Mouse (Mus musculus) hindbrain, postnatal 0 days (tissue): ENCODE results near the gene Trim56. TPM values are rescaled to one million over a fixed set of nuclear protein-coding genes. Genes with fewer than 3 reads are reported as not detected.

Experiments
- ATAC-seq: fragments of 200-750 bp; cut with Nextera tagmentation; 2 replicates; pipeline ENCODE4 v1.8.0; 2017; ENCODE audit warnings: mild to moderate bottlenecking, moderate TSS enrichment, moderate library complexity
- DNase-seq: peaks from one replicate; pipeline ENCODE4 v3.0.0-alpha.2; 2015; ENCODE audit warnings: low spot score
- H3K27ac ChIP-seq: fragments of 300-500 bp; sonication (generic); 2 replicates; pipeline ENCODE4 v1.5.1; 2014; ENCODE audit warnings: mild to moderate bottlenecking
- H3K27me3 ChIP-seq: fragments of 300-500 bp; sonication (generic); 2 replicates; pipeline ENCODE4 v1.6.1; 2014; ENCODE audit warnings: low read length, mixed read lengths; ENCODE audit not compliant: insufficient read depth
- H3K36me3 ChIP-seq: fragments of 300-500 bp; sonication (generic); 2 replicates; pipeline ENCODE4 v1.6.1; 2014; ENCODE audit warnings: low read length, mixed read lengths; ENCODE audit not compliant: insufficient read depth
- H3K4me1 ChIP-seq: fragments of 300-500 bp; sonication (generic); 2 replicates; pipeline ENCODE4 v1.6.1; 2014; ENCODE audit warnings: antibody characterized with exemption, low read length, mixed read lengths; ENCODE audit not compliant: insufficient read depth
- H3K4me2 ChIP-seq: fragments of 300-500 bp; sonication (generic); 2 replicates; pipeline ENCODE4 v1.6.1; 2014; ENCODE audit warnings: low read depth, mild to moderate bottlenecking, low read length, moderate library complexity, mixed read lengths
- H3K4me3 ChIP-seq: fragments of 300-500 bp; sonication (generic); 2 replicates; pipeline ENCODE4 v1.5.1; 2014; ENCODE audit warnings: low read length
- H3K9ac ChIP-seq: fragments of 300-500 bp; sonication (generic); replicated peaks from 2 replicates; pipeline ENCODE4 v1.6.1; 2014; ENCODE audit warnings: mild to moderate bottlenecking, low read length, moderate library complexity, mixed read lengths
- H3K9me3 ChIP-seq: fragments of 300-500 bp; sonication (generic); 2 replicates; pipeline ENCODE4 v1.6.1; 2016; ENCODE audit warnings: low read length, mixed read lengths
- CTCF ChIP-seq: IDR thresholded peaks from 2 replicates; pipeline ENCODE4 v1.5.1; 2016; ENCODE audit warnings: antibody characterized with exemption, control low read depth, low read depth
- WGBS: fragments of 180-500 bp; shearing (Covaris S2); extraction: QIAGEN DNeasy Blood & Tissue Kit; methylation state at CpG from one replicate; pipeline ENCODE4 v1.1.7; 2014; 5-methylcytosine and 5-hydroxymethylcytosine counted together
- polyA plus RNA-seq: library from polyadenylated mRNA; unstranded; fragments of >200 nt; fragmentation: Nextera tagmentation; extraction: Ambion mirVana; gene quantifications from 2 replicates; pipeline ENCODE4 v1.2.1, GENCODE M21; 2015
- total RNA-seq: library from RNA; depleted of rRNA; stranded (reverse); fragments of >200 nt; gene quantifications from 2 replicates; pipeline ENCODE4 v1.2.3, GENCODE M21; 2014

The Trim56 gene
- total and polyA plus RNA-seq, 2 experiments from 2014 or later = 2.6 to 7.2 TPM

DNA sequence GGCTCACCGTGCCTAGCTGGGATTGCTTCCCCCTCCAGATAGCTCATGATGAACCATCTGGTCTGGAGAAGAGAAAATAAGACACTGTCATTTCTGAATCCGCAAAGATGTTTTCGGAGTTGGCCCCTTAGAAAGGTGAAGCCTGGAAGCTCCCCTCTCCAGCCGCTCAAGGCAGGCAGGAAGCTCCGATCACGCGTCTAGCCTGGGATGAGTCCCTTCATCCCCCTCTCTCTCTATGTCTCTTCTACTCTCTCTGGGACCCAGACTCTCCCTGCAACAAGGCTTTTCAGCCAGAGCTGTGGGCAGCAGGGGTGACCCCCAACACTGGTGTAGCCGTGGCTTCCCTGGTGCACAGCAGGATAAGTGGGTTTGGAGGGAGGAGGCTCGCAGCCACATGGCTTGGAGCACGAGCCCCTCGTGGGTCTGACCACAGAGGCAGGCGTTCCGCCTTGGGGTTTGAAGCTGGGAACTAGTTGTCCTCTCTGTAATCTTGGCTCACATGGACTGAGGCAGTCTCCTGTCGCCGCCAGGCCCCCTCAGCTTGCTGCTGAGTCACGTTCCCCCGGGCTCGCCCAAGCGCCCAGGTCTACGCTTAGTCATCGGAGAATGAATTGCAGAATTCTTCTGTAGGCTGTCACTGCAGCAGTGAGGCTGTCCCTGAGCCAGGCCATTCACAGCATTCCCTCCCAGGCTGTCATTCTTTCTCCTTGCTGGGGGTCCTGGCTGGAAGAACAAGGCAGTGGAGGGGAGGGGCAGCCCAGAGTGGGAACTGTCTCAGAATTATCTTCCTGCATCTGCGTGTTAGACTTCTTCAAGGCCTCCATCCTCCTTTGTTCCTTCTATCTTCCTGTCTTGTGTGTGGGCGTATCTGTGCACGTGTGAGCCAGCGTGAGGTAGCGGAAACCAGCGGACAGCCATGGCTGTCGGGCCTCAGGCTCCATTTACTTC, 13.2 kb downstream of the Trim56 start:
- Histone ChIP-seq H3K27me3 (no peaks in the 10 kb centered on the region), H3K9ac (no peak overlapping the region), H3K4me1 (peaks cover 3% of the 10 kb centered on the region; the same call in 1 of the 2 replicates), H3K36me3 (no peaks in the 10 kb centered on the region), H3K9me3 (no peaks in the 10 kb centered on the region), H3K4me3 (no peak overlapping the region), H3K27ac (no peak overlapping the region), H3K4me2 (no peak overlapping the region)
- ATAC-seq (peak; percentile 60), DNase-seq (peak; percentile 50)
- no peak for TF ChIP-seq CTCF
- WGBS = 46% methylated on average over 28 of the region's 28 CpGs

DNA sequence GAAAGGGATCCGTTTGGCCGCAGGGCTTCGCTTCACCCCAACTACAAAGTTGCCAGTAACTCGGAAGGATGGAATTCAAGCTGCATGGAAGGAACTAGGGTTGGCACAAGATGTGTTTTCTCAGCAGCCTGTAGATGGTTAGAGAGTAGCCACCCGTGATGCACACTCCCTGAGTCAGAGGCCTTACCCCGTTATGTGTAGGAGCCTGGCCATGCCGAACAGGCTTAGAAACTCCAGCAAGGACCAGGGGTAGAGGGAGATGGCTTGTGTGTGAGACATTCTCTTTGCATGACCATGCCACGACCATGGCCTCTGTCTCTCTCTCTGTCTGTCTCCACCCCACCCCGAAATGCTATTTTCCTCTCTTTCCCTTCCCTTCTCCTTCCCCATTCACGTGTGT, 13.9 kb downstream of the Trim56 start:
- no peaks in the 10 kb centered on the region for H3K9me3 ChIP-seq
- no peak overlapping the region for H3K4me2 ChIP-seq
- 75% methylated on average over 10 of the region's 10 CpGs for WGBS
- H3K9ac ChIP-seq = no peak overlapping the region
- TF ChIP-seq CTCF = no peak
- no peak overlapping the region for H3K27ac ChIP-seq
- ATAC-seq = no peak
- peaks cover 3% of the 10 kb centered on the region; the same call in 1 of the 2 replicates for H3K4me1 ChIP-seq
- H3K36me3 ChIP-seq = no peaks in the 10 kb centered on the region
- no peak for DNase-seq
- H3K27me3 ChIP-seq = no peaks in the 10 kb centered on the region
- no peak overlapping the region for H3K4me3 ChIP-seq

DNA sequence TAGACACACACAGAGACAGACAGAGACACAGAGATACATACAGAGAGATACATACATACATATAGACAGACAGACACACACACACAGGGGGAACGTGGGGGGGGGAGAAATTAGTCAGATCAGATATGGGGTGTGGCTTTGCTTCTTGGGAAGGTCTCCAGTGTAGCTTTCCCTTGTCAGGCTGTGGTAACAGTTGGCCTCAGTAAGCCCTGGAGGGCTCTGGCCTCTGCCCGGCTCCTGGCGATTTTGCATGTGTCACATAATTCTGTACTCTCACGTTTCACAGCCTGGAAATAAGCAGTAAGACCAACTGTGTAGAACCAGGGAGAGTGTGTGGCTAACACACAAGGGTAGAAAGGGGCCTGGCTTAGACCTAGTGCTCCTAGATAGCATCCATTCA, 15.3 kb downstream of the Trim56 start:
- TF ChIP-seq CTCF = no peak
- Histone ChIP-seq H3K9me3 (no peaks in the 10 kb centered on the region), H3K36me3 (no peaks in the 10 kb centered on the region), H3K4me1 (peaks cover 3% of the 10 kb centered on the region; the same call in 1 of the 2 replicates), H3K27me3 (no peaks in the 10 kb centered on the region), H3K27ac (no peak overlapping the region), H3K4me3 (no peak overlapping the region), H3K4me2 (no peak overlapping the region), H3K9ac (no peak overlapping the region)
- WGBS = 68% methylated on average over 4 of the region's 4 CpGs
- ATAC-seq (0 out of 2 replicates have a peak, but pooled peaks have one; percentile 38), DNase-seq (no peak)

DNA sequence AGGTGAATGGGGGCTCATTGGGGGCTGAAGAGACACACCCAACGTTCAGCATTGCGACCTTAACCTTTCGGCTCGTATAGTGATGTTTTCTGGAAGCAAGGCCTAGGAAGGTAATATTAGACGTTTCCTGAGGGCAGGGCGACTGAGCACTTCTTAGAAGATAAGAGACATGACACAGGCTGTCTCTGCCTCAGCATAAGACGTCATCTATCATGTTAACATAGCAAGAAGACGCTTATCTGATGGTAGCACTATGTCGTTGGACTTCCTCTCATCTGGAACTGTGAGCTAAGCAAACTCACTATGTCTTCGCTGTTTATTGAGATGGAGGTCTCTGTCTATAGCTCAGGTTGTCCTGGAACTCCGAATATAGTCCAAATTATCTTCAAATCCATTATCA, 17.6 kb downstream of the Trim56 start:
- H3K27me3 ChIP-seq = no peaks in the 10 kb centered on the region
- ATAC-seq = no peak
- H3K4me2 ChIP-seq = no peak overlapping the region
- H3K36me3 ChIP-seq = no peaks in the 10 kb centered on the region
- DNase-seq = no peak
- H3K9me3 ChIP-seq = no peaks in the 10 kb centered on the region
- no peak overlapping the region for H3K4me3 ChIP-seq
- no peak overlapping the region for H3K9ac ChIP-seq
- no peak for TF ChIP-seq CTCF
- H3K27ac ChIP-seq = no peak overlapping the region
- H3K4me1 ChIP-seq = peaks cover 3% of the 10 kb centered on the region; the same call in 1 of the 2 replicates
- 81% methylated on average over 11 of the region's 11 CpGs for WGBS

DNA sequence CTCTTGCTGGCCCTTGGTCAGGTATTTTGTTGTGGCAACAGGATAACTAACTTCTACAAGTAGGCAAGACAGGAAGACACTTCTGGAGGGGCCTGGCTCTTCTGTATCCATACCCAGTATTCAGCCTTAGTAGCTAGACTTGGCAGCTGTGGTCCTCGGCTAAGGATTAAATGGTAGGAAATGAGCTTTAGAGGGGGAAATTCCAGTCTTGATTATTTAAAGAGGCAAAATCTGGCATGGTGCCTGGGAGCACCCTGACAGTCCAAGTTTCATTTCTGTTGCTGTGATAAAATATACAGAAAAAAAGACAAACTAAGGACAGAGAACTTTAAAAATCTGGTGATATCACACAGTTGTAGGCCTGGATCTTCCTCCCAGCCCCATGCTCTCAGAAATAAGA, 20.0 kb downstream of the Trim56 start:
- no peak for TF ChIP-seq CTCF
- Histone ChIP-seq H3K4me3 (no peak overlapping the region), H3K4me2 (no peak overlapping the region), H3K27ac (no peak overlapping the region), H3K27me3 (no peaks in the 10 kb centered on the region), H3K4me1 (no peaks in the 10 kb centered on the region), H3K36me3 (no peaks in the 10 kb centered on the region), H3K9ac (no peak overlapping the region), H3K9me3 (no peaks in the 10 kb centered on the region)
- no peak for ATAC-seq
- WGBS = 38% methylated on average over 1 of the region's 1 CpGs
- DNase-seq = no peak

DNA sequence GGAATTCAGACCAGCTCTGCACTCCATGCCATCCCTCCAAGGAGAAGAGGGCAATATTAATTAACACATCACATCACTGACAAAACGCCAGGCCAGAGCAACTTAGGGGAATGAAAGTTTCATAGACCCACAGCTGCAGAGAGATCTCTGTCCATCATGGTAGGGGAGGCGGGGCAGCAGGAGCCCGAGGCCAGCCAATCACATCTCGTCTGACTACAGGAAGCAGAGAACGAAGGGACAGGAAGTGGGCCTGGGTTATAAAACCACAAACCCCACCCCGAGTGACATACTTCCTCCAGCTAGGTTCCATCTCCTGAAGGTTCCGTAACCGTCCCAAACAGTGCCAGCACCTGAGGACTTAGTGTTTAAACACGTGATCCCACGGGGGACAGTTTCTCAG, 20.9 kb downstream of the Trim56 start:
- H3K36me3 ChIP-seq = no peaks in the 10 kb centered on the region
- no peaks in the 10 kb centered on the region for H3K4me1 ChIP-seq
- no peak overlapping the region for H3K4me3 ChIP-seq
- H3K27ac ChIP-seq = no peak overlapping the region
- ATAC-seq (no peak), DNase-seq (no peak)
- WGBS = 89% methylated on average over 10 of the region's 10 CpGs
- H3K9ac ChIP-seq = no peak overlapping the region
- no peaks in the 10 kb centered on the region for H3K9me3 ChIP-seq
- TF ChIP-seq CTCF = no peak
- H3K4me2 ChIP-seq = no peak overlapping the region
- no peaks in the 10 kb centered on the region for H3K27me3 ChIP-seq

DNA sequence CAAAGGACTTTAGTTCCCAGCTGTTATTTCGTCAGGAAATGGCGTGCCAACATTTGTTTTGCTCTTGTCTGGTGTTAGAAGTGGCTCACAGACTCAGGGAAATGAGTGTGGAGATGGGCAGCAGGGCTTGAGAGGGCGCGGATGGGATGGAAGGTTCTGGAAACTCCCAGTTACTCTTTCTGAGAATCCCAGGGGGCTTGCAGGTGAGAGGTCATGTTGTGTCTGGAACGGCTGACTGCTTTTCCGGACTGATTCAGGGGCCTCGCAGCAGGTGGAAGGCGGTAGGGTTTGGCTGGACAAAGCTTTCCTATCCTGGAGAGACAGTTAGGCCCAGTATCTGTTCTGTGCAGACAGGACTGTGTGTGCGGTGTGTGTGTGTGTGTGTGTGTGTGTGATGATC, 22.3 kb downstream of the Trim56 start:
- no peaks in the 10 kb centered on the region for H3K9me3 ChIP-seq
- H3K4me1 ChIP-seq = no peaks in the 10 kb centered on the region
- ATAC-seq (no peak), DNase-seq (no peak)
- H3K27ac ChIP-seq = no peak overlapping the region
- no peak overlapping the region for H3K4me3 ChIP-seq
- no peak for TF ChIP-seq CTCF
- no peaks in the 10 kb centered on the region for H3K36me3 ChIP-seq
- H3K4me2 ChIP-seq = no peak overlapping the region
- H3K9ac ChIP-seq = no peak overlapping the region
- no peaks in the 10 kb centered on the region for H3K27me3 ChIP-seq
- 75% methylated on average over 9 of the region's 9 CpGs for WGBS
